Mouse (Mus musculus) embryonic facial prominence, embryonic 13.5 days (tissue): ENCODE results near the gene Inpp5e. TPM values are rescaled to one million over a fixed set of nuclear protein-coding genes. Genes with fewer than 3 reads are reported as not detected.

Experiments
- ATAC-seq: fragments of 200-750 bp; cut with Nextera tagmentation; 2 replicates; pipeline ENCODE4 v1.8.0; 2017; ENCODE audit warnings: low read depth; ENCODE audit not compliant: insufficient number of reproducible peaks, insufficient read depth, low FRiP score, low TSS enrichment
- H3K27ac ChIP-seq: fragments of 300-500 bp; sonication (generic); 2 replicates; pipeline ENCODE4 v1.5.1; 2015; ENCODE audit warnings: moderate library complexity, mild to moderate bottlenecking, inconsistent platforms
- H3K27me3 ChIP-seq: fragments of 300-500 bp; sonication (generic); 2 replicates; pipeline ENCODE4 v1.6.1; 2015; ENCODE audit warnings: mild to moderate bottlenecking, inconsistent platforms
- H3K36me3 ChIP-seq: fragments of 300-500 bp; sonication (generic); 2 replicates; pipeline ENCODE4 v1.6.1; 2015; ENCODE audit warnings: mild to moderate bottlenecking, inconsistent platforms
- H3K4me1 ChIP-seq: fragments of 300-500 bp; sonication (generic); 2 replicates; pipeline ENCODE4 v1.6.1; 2015; ENCODE audit warnings: inconsistent platforms
- H3K4me2 ChIP-seq: fragments of 300-500 bp; sonication (generic); 2 replicates; pipeline ENCODE4 v1.6.1; 2015; ENCODE audit warnings: moderate library complexity, mild to moderate bottlenecking, inconsistent platforms
- H3K4me3 ChIP-seq: fragments of 300-500 bp; sonication (generic); 2 replicates; pipeline ENCODE4 v1.5.1; 2015; ENCODE audit warnings: mild to moderate bottlenecking, inconsistent platforms
- H3K9ac ChIP-seq: fragments of 300-500 bp; sonication (generic); 2 replicates; pipeline ENCODE4 v1.6.1; 2015; ENCODE audit warnings: mild to moderate bottlenecking, inconsistent platforms
- H3K9me3 ChIP-seq: fragments of 300-500 bp; sonication (generic); 2 replicates; pipeline ENCODE4 v1.6.1; 2016; ENCODE audit warnings: inconsistent platforms
- WGBS: fragments of 180-500 bp; shearing (Covaris S2); methylation state at CpG from one replicate; pipeline ENCODE4 v1.1.7; 2015; ENCODE audit warnings: mixed read lengths; 5-methylcytosine and 5-hydroxymethylcytosine counted together
- polyA plus RNA-seq: library from polyadenylated mRNA; unstranded; fragments of >200 nt; fragmentation: Nextera tagmentation; extraction: Ambion mirVana; gene quantifications from 2 replicates; pipeline ENCODE4 v1.2.1, GENCODE M21; 2015

Gene Inpp5e
- polyA plus RNA-seq, 1 experiment from 2014 or later: 24.2 TPM

DNA sequence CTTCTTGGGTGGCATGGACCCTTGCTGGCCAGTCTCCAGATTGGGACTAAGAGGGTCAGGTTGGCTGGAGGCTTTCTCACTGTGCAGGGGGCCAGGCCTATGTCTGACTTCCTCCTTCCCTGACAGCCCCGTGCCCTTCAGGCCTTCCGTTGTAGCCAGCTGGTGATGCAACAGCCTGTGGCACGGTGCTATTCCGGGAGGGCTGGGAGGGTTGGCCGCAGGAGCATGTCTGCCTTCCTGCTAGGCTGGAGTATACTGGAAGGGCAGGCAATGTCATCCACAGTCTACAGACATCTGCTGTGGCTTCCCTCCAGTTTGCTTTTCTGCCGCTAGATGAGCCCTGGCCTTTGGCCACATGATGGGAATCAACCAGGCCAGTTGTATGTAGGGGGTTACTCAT is 49.0 kb downstream of the Inpp5e start:
- 87% methylated on average over 6 of the region's 6 CpGs for WGBS

DNA sequence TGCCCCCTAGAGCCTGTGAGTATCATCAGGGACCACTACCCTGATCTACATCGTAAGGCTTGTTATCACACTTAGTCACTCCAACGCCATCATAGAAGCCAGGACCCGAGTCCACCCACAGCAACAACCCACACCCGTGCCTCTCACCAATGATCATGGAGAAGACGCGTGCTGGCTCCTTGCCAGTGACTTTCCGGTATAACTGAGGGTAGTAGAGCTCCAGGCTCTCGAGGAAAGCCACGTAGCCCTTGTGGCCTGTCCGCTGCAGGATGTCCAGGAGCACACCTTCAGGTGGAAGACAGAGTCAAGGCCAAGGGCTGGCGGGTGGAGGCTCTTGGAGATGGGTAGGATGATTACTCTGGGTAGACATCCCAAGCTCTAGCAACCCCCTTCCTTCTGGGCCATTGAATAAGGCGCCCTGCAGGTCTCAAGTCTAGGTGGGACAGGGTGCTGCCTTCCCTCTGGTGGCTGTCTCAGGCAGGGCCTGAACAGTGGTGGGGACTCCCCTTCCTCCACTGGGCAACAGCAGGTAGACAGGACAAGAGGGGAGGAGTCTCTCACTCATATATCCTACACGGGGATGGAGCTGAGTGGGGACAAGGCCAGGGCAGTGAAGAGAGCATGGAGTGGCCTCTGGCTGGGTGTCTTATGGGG is 50.2 kb downstream of the Inpp5e start:
- Histone ChIP-seq H3K4me2 (no peak overlapping the region), H3K9me3 (no peaks in the 10 kb centered on the region), H3K27ac (no peak overlapping the region), H3K4me3 (no peak overlapping the region), H3K27me3 (no peaks in the 10 kb centered on the region), H3K9ac (no peak overlapping the region), H3K36me3 (peaks cover 16% of the 10 kb centered on the region), H3K4me1 (no peaks in the 10 kb centered on the region)
- no peak for ATAC-seq
- WGBS: 89% methylated on average over 13 of the region's 13 CpGs

More for the DNA sequence above, 49.0 kb downstream of the Inpp5e start:
- no peak overlapping the region for H3K4me2 ChIP-seq
- H3K9me3 ChIP-seq: no peaks in the 10 kb centered on the region
- no peaks in the 10 kb centered on the region for H3K27me3 ChIP-seq
- no peak overlapping the region for H3K9ac ChIP-seq
- ATAC-seq: no peak
- H3K36me3 ChIP-seq: peaks cover 28% of the 10 kb centered on the region
- no peak overlapping the region; the same call in 1 of the 2 replicates for H3K27ac ChIP-seq
- no peak overlapping the region for H3K4me3 ChIP-seq
- H3K4me1 ChIP-seq: no peaks in the 10 kb centered on the region

DNA sequence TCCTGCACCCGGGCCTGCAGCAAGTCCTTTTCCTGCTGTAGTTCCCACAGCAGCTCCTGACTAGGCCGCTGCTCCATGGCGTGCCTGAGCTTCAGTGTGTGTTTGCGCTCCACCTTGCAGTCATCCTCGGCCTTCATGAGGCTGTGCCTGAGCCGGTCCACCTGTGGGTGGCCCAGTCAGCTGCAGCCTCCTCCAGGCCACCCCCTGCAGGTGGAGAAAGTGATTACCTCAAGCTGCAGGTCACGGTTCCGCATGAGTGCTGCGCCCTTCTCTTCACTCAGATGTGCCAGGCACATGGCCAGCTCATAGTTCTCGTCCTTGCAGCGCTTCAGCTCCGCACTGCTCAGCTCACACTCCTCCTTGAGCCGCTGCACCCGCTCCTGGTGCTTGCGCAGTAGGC is 51.5 kb downstream of the Inpp5e start:
- H3K36me3 ChIP-seq: 0 out of 2 replicates have a peak, but pooled peaks cover 4% of the 10 kb centered on the region
- no peaks in the 10 kb centered on the region for H3K27me3 ChIP-seq
- 46% methylated on average over 15 of the region's 15 CpGs for WGBS
- H3K4me2 ChIP-seq: no peak overlapping the region
- no peaks in the 10 kb centered on the region for H3K9me3 ChIP-seq
- peak overlapping the region; percentile 44; the same call in 1 of the 2 replicates for H3K9ac ChIP-seq
- H3K4me1 ChIP-seq: peaks cover 6% of the 10 kb centered on the region
- ATAC-seq: no peak
- H3K4me3 ChIP-seq: no peak overlapping the region
- H3K27ac ChIP-seq: no peak overlapping the region

DNA sequence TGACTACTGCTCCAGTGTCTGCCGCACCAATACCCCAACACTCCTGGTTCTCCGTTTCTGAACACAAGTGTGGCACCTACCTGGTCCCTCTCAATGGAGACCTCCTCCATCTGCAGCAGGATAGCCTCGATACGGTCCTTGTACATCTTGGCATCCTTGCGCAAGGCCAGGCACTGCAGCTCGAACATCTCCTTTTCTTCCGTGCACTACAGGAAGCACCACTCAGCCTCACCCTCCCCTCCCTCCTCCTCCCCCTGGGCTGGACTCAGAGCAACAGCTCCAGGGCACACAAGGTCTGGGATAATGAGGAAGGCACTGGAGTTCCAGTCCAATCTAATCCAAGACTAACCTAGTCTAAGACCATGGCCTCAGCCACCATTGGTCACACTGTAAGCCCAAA is 52.3 kb downstream of the Inpp5e start:
- WGBS: 71% methylated on average over 7 of the region's 7 CpGs
- Histone ChIP-seq H3K4me3 (no peak overlapping the region), H3K4me2 (no peak overlapping the region), H3K27me3 (no peaks in the 10 kb centered on the region), H3K4me1 (peaks cover 7% of the 10 kb centered on the region), H3K27ac (no peak overlapping the region), H3K9ac (no peak overlapping the region), H3K36me3 (no peaks in the 10 kb centered on the region), H3K9me3 (no peaks in the 10 kb centered on the region)
- ATAC-seq: no peak

DNA sequence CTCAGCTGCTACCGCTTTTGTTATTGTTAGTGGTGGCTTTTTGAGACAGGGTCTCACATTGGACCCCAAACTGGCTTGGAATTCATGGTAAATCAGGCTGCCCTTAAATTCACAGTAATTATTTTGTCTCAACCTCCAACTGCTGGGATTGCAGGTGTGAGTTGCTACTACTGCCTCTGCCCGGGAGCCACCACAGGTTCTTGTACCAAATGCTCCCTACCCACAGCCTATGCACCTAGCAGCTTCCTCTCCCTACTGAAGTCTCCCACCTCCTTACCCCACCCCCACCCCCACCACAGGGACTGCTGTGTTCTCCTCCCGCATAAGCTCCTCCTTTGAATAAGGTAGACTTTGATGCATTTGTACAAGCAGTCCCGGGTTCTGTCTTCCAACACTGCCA is 52.8 kb downstream of the Inpp5e start:
- no peak overlapping the region for H3K27ac ChIP-seq

DNA sequence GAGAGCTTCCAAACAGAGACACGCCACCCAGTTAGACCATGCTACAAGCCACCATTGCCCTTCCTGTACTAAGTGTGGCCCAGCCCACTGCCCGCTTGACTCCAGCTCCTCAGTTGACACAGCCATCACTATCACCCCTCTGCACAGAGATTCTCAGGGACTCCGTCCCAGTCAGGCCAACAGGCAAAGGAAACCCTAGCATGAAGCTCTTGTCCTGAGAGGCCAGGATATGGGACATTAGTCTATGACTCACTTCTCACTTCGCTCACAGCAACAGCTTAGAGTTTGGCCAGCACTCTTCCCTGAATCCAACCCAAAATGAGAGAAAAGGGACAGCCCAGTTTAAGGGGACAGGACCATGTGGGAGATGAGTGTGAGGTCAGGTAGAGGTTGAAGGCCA is 54.6 kb downstream of the Inpp5e start:
- H3K27ac ChIP-seq: no peak overlapping the region
- 86% methylated on average over 4 of the region's 4 CpGs for WGBS
- ATAC-seq: no peak
- H3K36me3 ChIP-seq: peaks cover 9% of the 10 kb centered on the region
- H3K4me1 ChIP-seq: peaks cover 18% of the 10 kb centered on the region
- H3K9me3 ChIP-seq: no peaks in the 10 kb centered on the region
- no peak overlapping the region for H3K9ac ChIP-seq
- H3K4me3 ChIP-seq: no peak overlapping the region
- no peaks in the 10 kb centered on the region for H3K27me3 ChIP-seq
- H3K4me2 ChIP-seq: no peak overlapping the region

More for the DNA sequence above, 52.8 kb downstream of the Inpp5e start:
- Histone ChIP-seq H3K9me3 (no peaks in the 10 kb centered on the region), H3K4me2 (no peak overlapping the region), H3K36me3 (no peaks in the 10 kb centered on the region), H3K4me3 (no peak overlapping the region), H3K9ac (no peak overlapping the region), H3K27me3 (no peaks in the 10 kb centered on the region), H3K4me1 (peaks cover 7% of the 10 kb centered on the region)
- WGBS: 79% methylated on average over 4 of the region's 4 CpGs
- no peak for ATAC-seq

DNA sequence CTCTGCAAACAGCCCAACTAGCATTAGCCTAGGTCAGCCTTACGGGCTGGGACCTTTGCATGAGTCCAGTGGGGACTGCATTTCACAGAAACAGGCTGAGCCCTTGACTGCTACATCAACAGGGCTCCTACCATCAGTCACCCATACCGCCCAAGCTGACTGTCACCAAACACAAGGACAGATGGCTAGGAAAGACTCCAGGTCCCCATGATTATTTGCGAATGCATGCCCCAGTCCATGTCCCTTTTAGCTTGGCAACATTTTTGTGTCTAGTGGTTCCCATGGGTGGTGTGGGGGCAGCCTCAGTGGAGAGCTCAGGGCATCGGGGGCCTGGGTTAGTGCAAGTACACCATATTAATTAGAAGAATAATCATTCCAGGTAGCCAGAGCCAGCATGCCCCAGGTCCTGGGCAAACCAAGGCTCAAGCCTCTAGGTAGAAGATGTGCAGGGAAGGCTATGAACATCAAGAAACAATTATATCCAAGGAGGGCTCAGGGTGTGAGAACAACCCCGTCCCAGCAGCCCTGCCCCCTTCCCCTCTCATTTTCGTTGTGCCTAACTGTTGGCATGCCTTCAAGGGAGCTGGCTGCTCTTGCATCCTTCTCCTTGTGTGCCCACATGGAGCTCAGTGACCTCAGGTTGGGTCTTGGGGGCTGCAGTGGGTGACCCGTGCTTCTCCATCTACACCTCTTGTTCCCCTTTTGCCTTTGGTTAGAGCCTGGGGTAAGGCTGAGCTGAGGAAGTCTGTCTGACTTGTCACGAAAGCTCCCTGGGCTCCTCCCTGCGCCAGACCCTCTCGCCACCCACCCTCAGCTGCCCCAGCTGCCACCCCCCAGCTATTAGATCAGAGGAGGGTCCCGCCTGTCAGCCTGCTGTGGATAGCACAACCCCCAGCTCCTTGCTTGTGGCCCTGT is 55.7 kb downstream of the Inpp5e start:
- peak overlapping the region; percentile 70 for H3K4me2 ChIP-seq

DNA sequence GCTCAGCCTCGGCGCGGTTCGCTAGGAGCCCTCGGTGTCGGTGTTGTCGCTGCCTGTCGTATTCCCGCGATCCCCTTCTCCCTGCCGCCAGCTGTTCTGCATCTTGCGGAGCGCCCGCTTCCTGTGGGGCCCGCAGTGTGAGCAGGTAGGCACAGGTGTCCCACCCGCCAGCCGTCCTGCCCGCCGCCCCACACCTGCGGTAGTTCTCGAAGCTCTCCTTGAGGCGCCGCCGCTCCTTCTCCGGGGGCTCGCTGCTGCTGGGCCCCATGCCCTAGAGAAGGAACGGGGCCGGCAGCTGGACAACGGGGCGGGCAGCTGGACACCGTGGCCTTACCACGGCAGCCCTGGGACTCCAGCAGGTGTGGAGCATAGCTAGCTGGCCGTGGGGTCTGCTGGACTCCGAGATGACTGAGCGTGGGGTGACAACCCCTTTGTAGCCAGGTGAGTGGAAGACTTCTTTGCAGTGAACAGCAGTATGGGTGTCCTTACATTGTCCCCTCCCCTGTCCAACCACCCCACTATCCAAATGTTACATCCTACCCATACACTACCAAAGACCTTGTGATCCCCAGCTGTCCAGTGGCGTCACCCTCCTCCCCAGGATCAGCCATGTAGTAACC is 56.6 kb downstream of the Inpp5e start:
- H3K4me3 ChIP-seq: peak overlapping the region; percentile 71
- H3K36me3 ChIP-seq: peaks cover 29% of the 10 kb centered on the region
- no peaks in the 10 kb centered on the region for H3K9me3 ChIP-seq
- no peak for ATAC-seq
- whole genome bisulfite sequencing: 2% methylated on average over 36 of the region's 36 CpGs
- H3K27me3 ChIP-seq: no peaks in the 10 kb centered on the region
- H3K9ac ChIP-seq: peak overlapping the region; percentile 92
- H3K4me2 ChIP-seq: peak overlapping the region; percentile 70
- peaks cover 33% of the 10 kb centered on the region for H3K4me1 ChIP-seq
- 0 out of 2 replicates have a peak overlapping the region, but pooled peaks have one; percentile 39 for H3K27ac ChIP-seq

More for the DNA sequence above, 55.7 kb downstream of the Inpp5e start:
- ATAC-seq: no peak
- Histone ChIP-seq H3K4me3 (peak overlapping the region; percentile 71; the same call in 1 of the 2 replicates), H3K27ac (no peak overlapping the region), H3K9ac (peak overlapping the region; percentile 92), H3K36me3 (peaks cover 20% of the 10 kb centered on the region), H3K27me3 (no peaks in the 10 kb centered on the region), H3K4me1 (peaks cover 25% of the 10 kb centered on the region), H3K9me3 (no peaks in the 10 kb centered on the region)
- 87% methylated on average over 11 of the region's 11 CpGs for WGBS

DNA sequence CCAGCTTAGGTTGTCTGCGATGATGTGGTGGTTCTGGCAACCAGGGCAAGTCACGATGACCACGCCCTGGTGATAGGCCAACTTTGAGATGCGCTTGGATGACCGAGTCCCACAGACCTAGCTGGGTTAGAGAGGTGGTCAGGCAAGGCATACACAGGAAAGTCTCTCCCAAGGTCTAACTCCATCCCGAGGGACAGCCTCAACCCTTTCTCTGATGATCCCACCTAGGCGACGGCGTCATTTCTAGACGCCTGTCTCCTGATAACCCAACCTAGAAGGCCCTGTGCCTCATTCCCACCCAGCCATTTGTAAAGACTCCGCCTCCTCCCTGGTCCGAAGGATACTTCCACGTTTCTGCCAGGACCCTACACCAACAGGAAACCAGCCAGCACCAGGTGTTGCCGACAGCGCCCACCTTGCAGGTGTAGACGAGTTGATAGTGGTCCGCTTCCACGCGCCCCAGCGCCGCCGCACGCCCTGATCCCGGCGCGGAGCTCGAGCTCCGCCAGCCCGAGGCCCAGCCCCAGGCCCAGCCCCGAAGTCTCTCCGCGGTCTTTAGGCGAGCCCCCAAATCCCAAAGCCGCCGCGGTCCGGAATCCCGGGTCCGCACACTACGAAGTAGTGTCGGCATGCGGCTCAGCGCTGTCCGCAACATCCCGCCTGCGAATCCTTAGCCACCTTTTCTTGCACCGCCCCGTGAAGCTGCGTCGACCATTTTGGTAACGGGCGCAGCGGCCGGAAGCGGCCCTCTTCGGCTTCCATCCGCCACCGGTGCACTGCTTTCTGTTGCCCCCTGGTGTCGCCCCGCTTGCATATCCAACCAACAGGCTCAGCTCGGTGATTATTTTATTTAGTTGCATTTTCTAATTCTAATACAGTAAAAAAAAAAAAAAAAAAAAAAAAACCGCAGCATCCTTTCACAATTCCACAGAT is 57.4 kb downstream of the Inpp5e start, which contains the start of gene Dnlz:
Gene Dnlz, minus strand, starts transcription at position 753 of the 933 bp plus-strand sequence.
- H3K9me3 ChIP-seq: no peaks in the 10 kb centered on the region
- ATAC-seq: peak; percentile 67; the same call in 1 of the 2 replicates
- H3K27ac ChIP-seq: peak within 1 kb of the TSS; percentile 91
- WGBS: 2% methylated on average over 62 of the region's 62 CpGs
- H3K4me1 ChIP-seq: peaks cover 40% of the 10 kb centered on the region
- H3K36me3 ChIP-seq: peaks cover 37% of the 10 kb centered on the region
- H3K4me2 ChIP-seq: peak within 1 kb of the TSS; percentile 70
- no peaks in the 10 kb centered on the region for H3K27me3 ChIP-seq
- peak within 1 kb of the TSS; percentile 92 for H3K9ac ChIP-seq
- H3K4me3 ChIP-seq: peak within 1 kb of the TSS; percentile 71

DNA sequence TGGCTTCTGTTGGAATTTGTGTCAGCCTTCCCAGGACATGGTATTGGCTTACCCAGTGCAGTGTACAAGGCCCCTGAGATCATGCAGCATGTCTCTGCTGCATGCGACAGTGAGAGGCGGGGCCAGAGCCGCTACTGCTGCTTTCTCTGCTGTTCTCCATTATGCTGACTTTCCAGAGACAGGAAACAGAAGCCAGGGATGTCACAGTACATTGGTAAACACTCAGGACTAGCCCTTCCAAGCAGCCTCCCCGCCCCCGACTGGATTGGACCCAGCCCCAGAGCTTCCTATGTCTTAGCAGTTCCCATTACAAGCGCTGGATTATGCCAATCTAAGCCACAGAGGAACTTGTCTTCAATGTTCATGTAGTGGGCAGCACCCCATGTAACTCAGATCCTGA is 60.8 kb downstream of the Inpp5e start:
- Histone ChIP-seq H3K27ac (peak overlapping the region; percentile 82), H3K4me3 (no peak overlapping the region), H3K4me1 (peaks cover 40% of the 10 kb centered on the region), H3K27me3 (no peaks in the 10 kb centered on the region), H3K36me3 (peaks cover 71% of the 10 kb centered on the region), H3K9me3 (no peaks in the 10 kb centered on the region), H3K4me2 (no peak overlapping the region), H3K9ac (peak overlapping the region; percentile 54; the same call in 1 of the 2 replicates)
- 46% methylated on average over 6 of the region's 6 CpGs for WGBS
- no peak for ATAC-seq
